Mouse (Mus musculus): ENCODE data around the gene Zfyve27.

Zfyve27 gene

DNA sequence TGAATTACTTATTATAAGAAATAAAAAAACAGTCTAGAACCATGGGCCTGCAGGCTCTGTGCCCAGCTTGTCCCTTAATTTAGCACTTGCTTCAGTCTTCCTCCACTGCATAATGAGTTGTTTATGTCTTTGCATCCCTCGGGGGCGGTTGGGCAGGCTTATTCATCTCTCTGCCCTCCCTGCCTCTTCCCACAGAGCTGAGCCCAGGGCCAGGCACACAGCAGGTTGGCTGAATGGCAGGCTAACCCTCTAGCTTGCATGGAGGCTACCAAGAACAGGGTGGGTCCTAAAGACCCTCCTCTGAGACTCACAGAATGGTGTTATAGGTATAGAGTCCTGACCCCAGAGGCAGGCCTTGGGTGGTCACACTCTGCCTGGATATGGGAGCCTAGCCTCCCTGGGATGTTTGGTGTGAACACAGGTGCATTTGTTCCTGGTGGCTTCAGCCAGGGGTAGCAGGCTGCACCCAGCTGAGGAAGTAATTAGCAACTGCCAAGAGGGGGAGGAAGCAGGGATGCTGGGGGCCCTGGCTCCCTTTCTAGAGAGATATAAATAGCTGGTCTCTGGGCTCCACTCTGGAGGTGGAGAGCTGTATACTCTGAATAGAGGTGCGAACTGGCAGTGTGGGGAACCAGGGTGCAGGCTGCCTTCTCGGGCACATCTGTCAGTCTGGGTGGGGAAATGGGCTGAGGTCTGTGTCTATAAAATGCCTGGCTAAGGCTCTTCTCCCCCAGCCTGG is 74.0 kb downstream of the Zfyve27 start:
- no peak for DNase-seq (ENCODE audit: low spot score in 2 of 2)

DNA sequence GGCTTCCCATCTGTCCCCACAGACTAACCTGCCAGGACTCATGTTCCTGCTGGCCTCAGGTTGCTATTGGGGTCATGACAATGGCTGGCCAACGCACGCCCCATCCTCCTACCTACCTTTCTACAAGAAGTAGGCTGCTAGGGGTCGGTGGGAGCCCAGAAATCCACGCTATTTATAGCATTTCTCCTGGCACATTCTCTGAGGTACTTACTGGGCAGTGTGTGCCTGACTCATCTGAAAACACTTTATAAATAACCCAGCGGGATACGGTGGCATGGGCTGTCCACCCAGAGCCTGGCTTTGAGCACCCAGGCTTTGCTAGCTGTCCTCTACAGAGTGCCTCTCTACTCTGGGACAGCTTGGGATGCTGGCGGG is 74.6 kb downstream of the Zfyve27 start:
- no peak for DNase-seq (ENCODE audit: low spot score in 2 of 2)

DNA sequence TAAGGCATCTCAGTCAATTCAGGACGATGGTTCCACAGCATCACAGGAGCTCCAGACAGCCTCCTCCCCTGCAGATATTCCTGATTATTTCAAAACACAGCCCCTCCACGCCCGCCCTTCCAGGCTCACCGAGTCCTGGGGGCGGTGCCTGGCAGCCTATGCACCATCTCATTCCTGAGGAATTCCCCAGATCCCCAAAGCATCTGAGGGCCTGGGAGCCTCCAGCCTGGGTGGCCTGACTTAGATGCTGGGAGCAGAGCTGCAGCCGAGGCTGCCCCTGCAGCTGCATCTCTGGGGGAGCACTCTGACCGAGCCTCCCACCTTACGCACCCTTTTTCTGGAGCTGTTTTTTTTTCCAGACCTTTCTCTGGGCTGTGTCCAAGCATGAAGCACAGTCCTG is 77.1 kb downstream of the Zfyve27 start:
- no peak for DNase-seq (ENCODE audit: low spot score in 2 of 2)

DNA sequence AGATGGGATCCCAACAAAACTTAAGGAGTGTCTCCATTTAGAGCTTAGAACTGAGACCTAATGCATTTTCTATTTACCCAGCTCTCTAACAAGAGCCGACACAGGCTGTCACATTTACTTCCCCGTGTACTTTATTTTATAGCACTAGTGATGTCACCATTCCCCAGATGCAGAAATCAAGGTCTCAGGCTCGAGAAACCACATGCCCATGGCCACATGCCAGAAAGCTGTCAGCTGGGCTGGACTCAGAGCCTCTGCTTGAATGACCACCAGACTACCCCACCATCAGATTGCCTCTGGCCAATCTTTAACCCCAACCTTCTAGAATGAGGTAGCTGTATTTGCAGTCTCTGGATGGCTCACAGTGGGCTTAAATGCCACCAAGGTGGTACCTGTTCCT is 79.7 kb downstream of the Zfyve27 start:
- DNase-seq (ENCODE audit: low spot score in 2 of 2): no peak

Measured in spleen, postnatal 14 days (tissue).